Mouse (Mus musculus) MEL (cell line): ENCODE measurements around the gene Ccdc63.

Source experiments
- CHD1 ChIP-seq: IDR thresholded peaks from 2 replicates; pipeline ENCODE4 v1.6.1; 2012; ENCODE audit warnings: low read depth, mild to moderate bottlenecking, inconsistent platforms, low read length, improper control_type of control experiment
- CTCF ChIP-seq, 3 experiments: IDR thresholded peaks in 2 of 3; conservative IDR thresholded peaks in 1 of 3; 2 replicates each; pipeline ENCODE4 v1.5.1; 2011 to 2012; ENCODE audit warnings: low read length in 3 of 3, low read depth in 2 of 3, mild to moderate bottlenecking in 2 of 3, improper control_type of control experiment in 1 of 3, inconsistent platforms in 1 of 3, mixed read lengths in 1 of 3, moderate library complexity in 1 of 3; ENCODE audit not compliant: control insufficient read depth in 1 of 3, insufficient read depth in 1 of 3, poor library complexity in 1 of 3, severe bottlenecking in 1 of 3
- E2F4 ChIP-seq: IDR thresholded peaks from 2 replicates; pipeline ENCODE4 v1.6.1; 2011; ENCODE audit warnings: low read depth, low read length, improper control_type of control experiment, borderline replicate concordance

DNA sequence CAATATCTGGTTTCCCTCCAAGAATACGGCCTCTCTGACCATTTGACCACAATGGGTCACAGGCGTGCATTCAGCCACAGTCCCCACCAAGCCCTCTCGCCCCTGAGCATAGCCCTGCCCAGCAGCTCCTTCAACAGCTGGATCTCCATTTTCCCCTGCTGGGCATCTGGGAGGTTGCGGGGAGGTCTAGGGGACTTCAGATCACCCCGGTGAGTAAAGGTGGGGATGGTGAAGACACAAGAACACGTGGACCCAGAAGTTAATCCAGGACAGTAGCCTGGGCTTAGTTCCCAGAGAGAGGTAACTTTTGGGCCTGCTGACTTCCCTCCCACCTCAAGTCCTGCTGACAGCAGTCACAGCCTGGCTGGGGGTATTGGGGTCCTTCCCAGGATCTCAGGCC lies 34.4 kb downstream of the Ccdc63 start:
- no peak for TF ChIP-seq CTCF (IDR thresholded peaks at IDR 0.05 in 2 of 3, conservative IDR thresholded peaks at IDR 0.05 in 1 of 3; ENCODE audit: control insufficient read depth in 1 of 3, insufficient read depth in 1 of 3, low read depth in 2 of 3, low read length in 3 of 3, poor library complexity in 1 of 3, severe bottlenecking in 1 of 3)
- TF ChIP-seq E2F4, result no peak
- TF ChIP-seq CHD1, result no peak
